Mouse (Mus musculus) spleen, adult 2 months (tissue): ENCODE measurements around the gene Gbgt1. TPM values are rescaled to one million over a fixed set of nuclear protein-coding genes. Genes with fewer than 3 reads are reported as not detected.
A peak's percentile ranks its signal among the peaks of the same experiment; 100 is the strongest.

Experiments used
- DNase-seq, 2 experiments: peaks; one replicate each; pipeline versions ENCODE4 v3.0.0 to v3.0.0-alpha.2; 2012 to 2021; ENCODE audit warnings: low spot score in 2 of 2, low read depth in 1 of 2
- H3K27ac ChIP-seq: fragments of 200-500 bp; 2 replicates; pipeline ENCODE4 v1.5.1; 2012; ENCODE audit warnings: low read length, inconsistent platforms; ENCODE audit not compliant: insufficient read depth
- H3K27me3 ChIP-seq: fragments of 200-500 bp; 2 replicates; pipeline ENCODE4 v1.6.1; 2012; ENCODE audit warnings: mild to moderate bottlenecking, moderate library complexity, low read length, inconsistent platforms; ENCODE audit not compliant: control insufficient read depth, insufficient read depth
- H3K36me3 ChIP-seq: fragments of 200-500 bp; 2 replicates; pipeline ENCODE4 v1.6.1; 2012; ENCODE audit warnings: mild to moderate bottlenecking, low read length, inconsistent platforms; ENCODE audit not compliant: control insufficient read depth, insufficient read depth
- H3K4me1 ChIP-seq: fragments of 200-500 bp; 2 replicates; pipeline ENCODE4 v1.6.1; 2011; ENCODE audit warnings: inconsistent platforms; ENCODE audit not compliant: control insufficient read depth, insufficient read depth, insufficient read length
- H3K4me3 ChIP-seq: fragments of 200-500 bp; 2 replicates; pipeline ENCODE4 v1.5.1; 2011; ENCODE audit warnings: mild to moderate bottlenecking, inconsistent platforms; ENCODE audit not compliant: insufficient read depth, insufficient read length; ENCODE audit errors: extremely low read depth
- CTCF ChIP-seq: fragments of 200-500 bp; IDR thresholded peaks from 2 replicates; pipeline ENCODE4 v1.5.1; 2011; ENCODE audit warnings: mild to moderate bottlenecking, inconsistent platforms; ENCODE audit not compliant: insufficient read depth, insufficient read length, insufficient replicate concordance; ENCODE audit errors: extremely low read depth
- POLR2A ChIP-seq: fragments of 200-500 bp; IDR thresholded peaks from 2 replicates; pipeline ENCODE4 v1.6.1; 2011; ENCODE audit warnings: low read depth, low read length, inconsistent platforms
- WGBS: fragments of 180-500 bp; shearing (Covaris S2); methylation state at CpG from one replicate; pipeline ENCODE4 v1.1.7; 2018; 5-methylcytosine and 5-hydroxymethylcytosine counted together
- polyA plus RNA-seq: library from polyadenylated mRNA; depleted of rRNA; stranded (reverse); fragments of >200 nt; gene quantifications from 2 replicates; pipeline ENCODE4 v1.2.3, GENCODE M21; 2012

Gene Gbgt1
- polyA plus RNA-seq, 1 experiment, result 3.7 TPM

GRCm38 (mm10) chr2:28535650-28536049 is 39.0 kb downstream of the Gbgt1 start:
- WGBS, result 71% methylated on average over 7 of the region's 7 CpGs
- no peak overlapping the region for H3K4me3 ChIP-seq
- peaks cover 60% of the 10 kb centered on the region for H3K4me1 ChIP-seq
- H3K36me3 ChIP-seq, result no peaks in the 10 kb centered on the region
- DNase-seq, result no peak
- no peaks in the 10 kb centered on the region for H3K27me3 ChIP-seq
- H3K27ac ChIP-seq, result no peak overlapping the region
- no peak for TF ChIP-seq CTCF
- no peak for TF ChIP-seq POLR2A

GRCm38 (mm10) chr2:28536166-28536565 is 39.5 kb downstream of the Gbgt1 start:
- DNase-seq, result no peak
- Histone ChIP-seq H3K27ac (no peak overlapping the region), H3K36me3 (no peaks in the 10 kb centered on the region), H3K4me1 (peaks cover 62% of the 10 kb centered on the region), H3K27me3 (no peaks in the 10 kb centered on the region), H3K4me3 (no peak overlapping the region)
- TF ChIP-seq CTCF, result no peak
- WGBS, result 62% methylated on average over 4 of the region's 4 CpGs

GRCm38 (mm10) chr2:28536766-28537633 is 40.3 kb downstream of the Gbgt1 start:
- no peak for DNase-seq
- peak overlapping the region; percentile 30 for H3K27ac ChIP-seq
- TF ChIP-seq POLR2A (no peak), CTCF (no peak)
- H3K36me3 ChIP-seq, result no peaks in the 10 kb centered on the region; the same call in 1 of the 2 replicates
- 70% methylated on average over 11 of the region's 11 CpGs for WGBS
- H3K27me3 ChIP-seq, result no peaks in the 10 kb centered on the region
- peaks cover 62% of the 10 kb centered on the region for H3K4me1 ChIP-seq
- H3K4me3 ChIP-seq, result no peak overlapping the region

DNA sequence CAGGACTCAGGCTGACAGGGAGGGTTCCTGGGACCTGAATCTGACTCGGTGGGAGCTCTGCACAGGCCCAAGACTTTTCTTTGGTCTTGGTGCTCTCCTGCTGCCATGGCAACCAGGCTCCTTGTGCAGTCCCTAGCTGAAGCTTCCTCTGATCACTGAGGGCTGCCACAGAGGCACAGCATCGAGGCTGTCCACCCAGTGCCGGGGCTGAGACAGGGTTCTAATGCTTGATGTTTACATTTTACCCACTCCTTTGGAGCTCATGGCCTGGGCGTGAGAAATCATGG is 40.9 kb downstream of the Gbgt1 start:
- TF ChIP-seq CTCF, result no peak
- no peaks in the 10 kb centered on the region for H3K27me3 ChIP-seq

DNA sequence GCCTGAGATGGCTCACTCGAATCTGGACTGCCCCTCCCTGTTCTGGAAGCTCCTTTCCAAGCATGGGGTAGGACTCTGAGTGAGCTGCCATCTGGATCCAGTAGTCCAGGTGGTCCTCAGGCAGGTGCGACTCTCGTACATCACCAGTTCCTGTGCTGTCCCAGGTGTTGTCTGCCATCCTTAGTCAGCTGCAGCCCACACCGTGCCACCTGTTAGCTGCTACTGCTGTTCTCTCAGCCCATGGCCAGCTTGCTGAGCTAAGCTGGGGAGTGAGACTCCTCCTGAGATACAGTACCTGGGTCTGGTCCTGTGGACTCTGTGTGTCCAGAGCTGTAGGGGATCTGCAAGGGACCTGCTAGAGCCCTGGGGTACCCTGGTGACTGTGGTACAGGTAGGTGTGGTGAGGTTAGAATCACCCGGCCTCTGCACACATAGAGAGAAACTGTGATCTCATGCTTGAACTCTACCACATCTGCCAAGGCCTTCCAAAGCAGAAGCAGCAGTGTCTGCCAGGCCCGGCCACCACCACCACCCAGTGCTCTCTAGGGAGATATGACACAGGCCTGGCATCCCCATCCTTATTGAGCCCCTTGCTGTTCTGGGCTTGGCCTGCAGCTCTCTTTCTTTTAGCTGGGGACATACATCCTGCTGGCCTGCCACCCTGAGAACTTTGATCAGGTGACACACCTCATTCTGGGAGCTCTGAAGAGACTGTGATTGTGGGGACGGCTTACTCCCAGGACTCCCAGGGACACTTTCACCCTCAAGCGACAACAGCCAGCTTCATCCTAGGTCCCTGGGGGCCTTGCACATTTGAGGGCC is 41.5 kb downstream of the Gbgt1 start:
- H3K27me3 ChIP-seq, result no peaks in the 10 kb centered on the region
- peaks cover 57% of the 10 kb centered on the region for H3K4me1 ChIP-seq
- H3K27ac ChIP-seq, result peak overlapping the region; percentile 78
- H3K4me3 ChIP-seq, result no peak overlapping the region
- 53% methylated on average over 8 of the region's 8 CpGs for WGBS
- DNase-seq, result no peak
- TF ChIP-seq POLR2A, result no peak
- peaks cover 4% of the 10 kb centered on the region; the same call in 1 of the 2 replicates for H3K36me3 ChIP-seq

More for the DNA sequence above, 40.9 kb downstream of the Gbgt1 start:
- no peak overlapping the region for H3K4me3 ChIP-seq
- H3K4me1 ChIP-seq, result peaks cover 62% of the 10 kb centered on the region
- no peak for DNase-seq
- peak overlapping the region; percentile 78; the same call in 1 of the 2 replicates for H3K27ac ChIP-seq
- WGBS, result 53% methylated on average over 4 of the region's 4 CpGs
- peaks cover 3% of the 10 kb centered on the region; the same call in 1 of the 2 replicates for H3K36me3 ChIP-seq

- Histone ChIP-seq H3K27ac (peak overlapping the region; percentile 78), H3K4me1 (peaks cover 54% of the 10 kb centered on the region), H3K27me3 (no peaks in the 10 kb centered on the region), H3K36me3 (peaks cover 8% of the 10 kb centered on the region; the same call in 1 of the 2 replicates), H3K4me3 (no peak overlapping the region)
- no peak for TF ChIP-seq POLR2A
- TF ChIP-seq CTCF, result no peak
- WGBS, result 67% methylated on average over 1 of the region's 1 CpGs
- no peak for DNase-seq
These were observed 42.1 kb downstream of the Gbgt1 start for GRCm38 (mm10) chr2:28538817-28539128.

GRCm38 (mm10) chr2:28539206-28539605 is 42.5 kb downstream of the Gbgt1 start:
- H3K36me3 ChIP-seq, result peaks cover 12% of the 10 kb centered on the region
- DNase-seq, result peak in 1 of 2 experiments; percentile 69
- peaks cover 50% of the 10 kb centered on the region for H3K4me1 ChIP-seq
- H3K27me3 ChIP-seq, result no peaks in the 10 kb centered on the region
- WGBS, result 39% methylated on average over 7 of the region's 7 CpGs
- H3K27ac ChIP-seq, result peak overlapping the region; percentile 78
- H3K4me3 ChIP-seq, result no peak overlapping the region
- TF ChIP-seq POLR2A (no peak), CTCF (no peak)
